Comparison of ENCODE assay signal across 8 mouse cellular contexts in the genomic region with DNA sequence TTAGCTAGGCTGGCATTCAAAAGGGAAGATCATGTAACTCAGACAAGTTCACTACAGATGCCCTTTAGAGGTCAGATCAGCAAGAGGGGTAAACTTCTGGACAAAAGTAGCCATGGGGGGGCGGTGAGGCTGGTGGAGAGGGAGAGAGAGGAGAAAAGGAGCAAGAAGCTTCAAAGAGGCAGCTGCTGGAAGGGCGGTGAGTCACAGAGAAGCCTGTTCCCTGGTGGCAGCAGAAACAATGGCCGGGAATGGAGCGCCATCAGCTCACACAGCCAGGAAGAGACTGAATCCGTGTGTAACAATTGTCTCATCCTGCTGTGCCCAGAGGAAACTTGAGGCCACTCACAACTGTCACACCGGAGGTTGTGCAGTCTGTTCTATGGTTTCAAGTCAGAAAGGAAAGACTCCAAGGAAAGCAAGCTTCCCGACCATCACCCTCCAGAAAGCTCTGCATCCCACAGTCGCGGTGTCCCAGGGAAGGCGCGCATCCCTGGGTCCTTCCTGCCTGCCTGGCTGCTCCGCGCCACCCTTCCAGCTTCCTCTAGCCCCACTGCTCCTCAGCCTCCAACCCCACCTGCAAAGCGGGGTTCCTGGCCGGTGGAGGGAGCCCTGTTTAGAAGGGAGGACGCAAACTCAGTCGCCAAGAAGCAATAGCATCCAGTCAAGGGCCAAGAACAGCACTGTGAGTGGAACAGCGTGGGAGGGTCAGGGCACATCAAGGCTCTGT. TPM values are rescaled to one million over a fixed set of nuclear protein-coding genes. Genes with fewer than 3 reads are reported as not detected.
DNase-seq lines count a peak whose midpoint lies in the region; ATAC-seq and TF ChIP-seq lines count a peak whose summit lies in the region.

No protein-coding gene starts in this region.

- TF ChIP-seq CTCF in lung, embryonic 14.5 days (IDR thresholded peaks at IDR 0.05; ENCODE audit: low read depth): no peak; the same call in 1 of the 2 replicates
- no peak for TF ChIP-seq CTCF in lung, adult 2 months (IDR thresholded peaks at IDR 0.05; ENCODE audit: insufficient read depth, low read length)
- peak; percentile 12; the same call in 1 of the 2 replicates for TF ChIP-seq CTCF in intestine, postnatal 0 days (IDR thresholded peaks at IDR 0.05; ENCODE audit: low read depth)

- H3K4me2 ChIP-seq in lung, embryonic 14.5 days: peak overlapping the region; percentile 23; the same call in 1 of the 2 replicates
- H3K4me2 ChIP-seq in intestine, postnatal 0 days (replicated peaks; ENCODE audit: low read depth): no peak overlapping the region
- H3K4me2 ChIP-seq in neural tube, embryonic 15.5 days: no peak overlapping the region

- peak; percentile 39; the same call in 1 of the 2 replicates for ATAC-seq in lung, embryonic 14.5 days (ENCODE audit: insufficient read depth)
- no peak for ATAC-seq in intestine, postnatal 0 days
- no peak for ATAC-seq in neural tube, embryonic 15.5 days (ENCODE audit: low FRiP score)
- no peak for ATAC-seq in erythroblast, adult 5-6 weeks (replicated peaks; ENCODE audit: low FRiP score, poor library complexity, severe bottlenecking)

- WGBS in lung, embryonic 14.5 days: 72% methylated on average over 18 of the region's 18 CpGs
- WGBS in lung, adult 2 months: 48% methylated on average over 18 of the region's 18 CpGs
- 74% methylated on average over 18 of the region's 18 CpGs for WGBS in intestine, postnatal 0 days
- WGBS in neural tube, embryonic 15.5 days: 58% methylated on average over 18 of the region's 18 CpGs

- peak overlapping the region; percentile 69 for H3K27ac ChIP-seq in lung, embryonic 14.5 days (ENCODE audit: low read depth)
- H3K27ac ChIP-seq in intestine, postnatal 0 days (ENCODE audit: low read depth, low read length): no peak overlapping the region
- peak overlapping the region; percentile 29; the same call in 1 of the 2 replicates for H3K27ac ChIP-seq in neural tube, embryonic 15.5 days (replicated peaks)

- no peak for TF ChIP-seq POLR2A in lung, adult 2 months (IDR thresholded peaks at IDR 0.05; ENCODE audit: borderline replicate concordance, extremely low read depth, low read depth, low read length)

- H3K4me1 ChIP-seq in lung, embryonic 14.5 days (ENCODE audit: insufficient read depth): no peaks in the 10 kb centered on the region
- no peaks in the 10 kb centered on the region for H3K4me1 ChIP-seq in lung, adult 2 months (ENCODE audit: control insufficient read depth, insufficient read depth, low read length)
- no peaks in the 10 kb centered on the region for H3K4me1 ChIP-seq in intestine, postnatal 0 days (replicated peaks; ENCODE audit: control insufficient read depth, insufficient read depth, low read length)
- no peaks in the 10 kb centered on the region for H3K4me1 ChIP-seq in neural tube, embryonic 15.5 days

- H3K4me3 ChIP-seq in lung, embryonic 14.5 days (ENCODE audit: low read depth, low read length): no peak overlapping the region
- H3K4me3 ChIP-seq in lung, adult 2 months (replicated peaks; ENCODE audit: extremely low read depth, low read depth, low read length): no peak overlapping the region
- H3K4me3 ChIP-seq in intestine, postnatal 0 days (ENCODE audit: low read depth, low read length): no peak overlapping the region
- no peak overlapping the region for H3K4me3 ChIP-seq in neural tube, embryonic 15.5 days (replicated peaks)

- no peak overlapping the region for H3K9ac ChIP-seq in lung, embryonic 14.5 days
- H3K9ac ChIP-seq in intestine, postnatal 0 days (ENCODE audit: low read depth, low read length): no peak overlapping the region
- no peak overlapping the region for H3K9ac ChIP-seq in neural tube, embryonic 15.5 days (replicated peaks)

- no peaks in the 10 kb centered on the region for H3K9me3 ChIP-seq in lung, embryonic 14.5 days (ENCODE audit: low read depth, low read length)
- H3K9me3 ChIP-seq in intestine, postnatal 0 days (ENCODE audit: control insufficient read depth): no peaks in the 10 kb centered on the region
- H3K9me3 ChIP-seq in neural tube, embryonic 15.5 days (replicated peaks): no peaks in the 10 kb centered on the region

- H3K36me3 ChIP-seq in lung, embryonic 14.5 days (ENCODE audit: insufficient read depth): peaks cover 72% of the 10 kb centered on the region
- H3K36me3 ChIP-seq in intestine, postnatal 0 days (ENCODE audit: control insufficient read depth, insufficient read depth): peaks cover 50% of the 10 kb centered on the region
- peaks cover 44% of the 10 kb centered on the region for H3K36me3 ChIP-seq in neural tube, embryonic 15.5 days

- DNase-seq in lung, embryonic 14.5 days: peak; percentile 51
- DNase-seq in lung, adult 2 months: no peak
- DNase-seq in heart, adult 11 months: peak; percentile 94
- DNase-seq in thymus, postnatal 25 days: no peak
- DNase-seq in right cerebral cortex, postnatal 10 days (ENCODE audit: low spot score in 2 of 2): no peak

- H3K27me3 ChIP-seq in lung, embryonic 14.5 days (ENCODE audit: insufficient read depth, low read length): no peaks in the 10 kb centered on the region
- H3K27me3 ChIP-seq in intestine, postnatal 0 days (replicated peaks; ENCODE audit: control insufficient read depth, insufficient read depth, low read length): no peaks in the 10 kb centered on the region
- no peaks in the 10 kb centered on the region for H3K27me3 ChIP-seq in neural tube, embryonic 15.5 days (replicated peaks)

RNA-seq across cellular contexts. Expression of gene Rps17, which starts 9.2 kb away (rescaled TPM):
- polyA plus RNA-seq in lung, embryonic 14.5 days (2014; fragmentation: Nextera tagmentation; extraction: Ambion mirVana): 1,388 and 1,408 TPM in 2 replicates
- 669 and 673 TPM in 2 replicates for polyA plus RNA-seq in lung, adult 2 months (2012; rRNA removed)
- polyA plus RNA-seq in intestine, postnatal 0 days (2015; fragmentation: Nextera tagmentation; extraction: Ambion mirVana): 703 and 732 TPM in 2 replicates
- polyA plus RNA-seq in neural tube, embryonic 15.5 days (2015; fragmentation: Nextera tagmentation; extraction: Ambion mirVana): 750 and 812 TPM in 2 replicates
- total RNA-seq in erythroblast, adult 5-6 weeks (2015; ENCODE audit: low replicate concordance): 779 and 843 TPM in 2 replicates
- total RNA-seq in erythroblast, adult 5-6 weeks (2017; ENCODE audit: low replicate concordance): 542 and 565 TPM in 2 replicates

Comparison
In these comparisons a context has a peak if more than half of its experiments do, and no peak if none do; other contexts are left out.
1. DNase-seq: peak in lung, embryonic 14.5 days (single experiment) and heart, adult 11 months (single experiment); none in lung, adult 2 months (single experiment), thymus, postnatal 25 days (single experiment) and right cerebral cortex, postnatal 10 days (0 of 2).